Mouse (Mus musculus) liver, embryonic 14.5 days (tissue): ENCODE results near the gene Gm10837. TPM values are rescaled to one million over a fixed set of nuclear protein-coding genes. Genes with fewer than 3 reads are reported as not detected.

Experiments
- ATAC-seq: fragments of 200-750 bp; cut with Nextera tagmentation; 2 replicates; pipeline ENCODE4 v1.8.0; 2017; ENCODE audit warnings: moderate number of reproducible peaks, mild to moderate bottlenecking, moderate library complexity; ENCODE audit not compliant: insufficient read depth
- DNase-seq, 3 experiments: peaks; one replicate each; pipeline ENCODE4 v3.0.0-alpha.2; 2012 to 2013; ENCODE audit warnings: low read depth in 3 of 3, low spot score in 3 of 3
- H3K27ac ChIP-seq: fragments of 300-500 bp; sonication (generic); 2 replicates; pipeline ENCODE4 v1.5.1; 2014; ENCODE audit warnings: moderate library complexity, mild to moderate bottlenecking, control low read depth, inconsistent platforms
- H3K27me3 ChIP-seq: fragments of 300-500 bp; sonication (generic); 2 replicates; pipeline ENCODE4 v1.6.1; 2014; ENCODE audit warnings: mild to moderate bottlenecking, low read length, moderate library complexity; ENCODE audit not compliant: control insufficient read depth, insufficient read depth
- H3K36me3 ChIP-seq: fragments of 300-500 bp; sonication (generic); replicated peaks from 2 replicates; pipeline ENCODE4 v1.6.1; 2014; ENCODE audit warnings: low read depth; ENCODE audit not compliant: control insufficient read depth, insufficient read depth
- H3K4me1 ChIP-seq, 2 experiments: fragments of 200-500 bp in 1 of 2; fragments of 300-500 bp in 1 of 2; sonication (generic) in 1 of 2; replicated peaks; 2 replicates each; pipeline ENCODE4 v1.6.1; 2012 to 2014; ENCODE audit warnings: antibody characterized with exemption in 1 of 2, inconsistent platforms in 1 of 2, low read length in 1 of 2; ENCODE audit not compliant: control insufficient read depth in 2 of 2, insufficient read depth in 2 of 2
- H3K4me2 ChIP-seq: fragments of 300-500 bp; sonication (generic); 2 replicates; pipeline ENCODE4 v1.6.1; 2014; ENCODE audit warnings: low read depth, mild to moderate bottlenecking, control low read depth, moderate library complexity
- H3K4me3 ChIP-seq, 2 experiments: fragments of 200-500 bp in 1 of 2; fragments of 300-500 bp in 1 of 2; sonication (generic) in 1 of 2; 2 replicates each; pipeline ENCODE4 v1.5.1; 2012 to 2014; ENCODE audit warnings: low read depth in 2 of 2, low read length in 2 of 2, mild to moderate bottlenecking in 2 of 2, control low read depth in 1 of 2, inconsistent platforms in 1 of 2, moderate library complexity in 1 of 2; ENCODE audit not compliant: insufficient read depth in 1 of 2
- H3K9ac ChIP-seq: fragments of 300-500 bp; sonication (generic); replicated peaks from 2 replicates; pipeline ENCODE4 v1.6.1; 2014; ENCODE audit warnings: mild to moderate bottlenecking, control low read depth, moderate library complexity
- H3K9me3 ChIP-seq: fragments of 300-500 bp; sonication (generic); 2 replicates; pipeline ENCODE4 v1.6.1; 2016; ENCODE audit warnings: low read length, mixed read lengths; ENCODE audit not compliant: control insufficient read depth
- CTCF ChIP-seq: IDR thresholded peaks from 2 replicates; pipeline ENCODE4 v1.5.1; 2016; ENCODE audit warnings: antibody characterized with exemption, low read depth, control low read depth
- EP300 ChIP-seq: IDR thresholded peaks from 2 replicates; pipeline ENCODE4 v1.6.1; 2016; ENCODE audit warnings: antibody characterized with exemption, low read depth
- WGBS: fragments of 180-500 bp; shearing (Covaris S2); extraction: QIAGEN DNeasy Blood & Tissue Kit; methylation state at CpG from one replicate; pipeline ENCODE4 v1.1.7; 2014; ENCODE audit not compliant: insufficient replicate concordance; 5-methylcytosine and 5-hydroxymethylcytosine counted together
- polyA plus RNA-seq, 2 experiments: library from polyadenylated mRNA; depleted of rRNA in 1 of 2; stranded (reverse) in 1 of 2; unstranded in 1 of 2; fragments of >200 nt; fragmentation: Nextera tagmentation in 1 of 2; extraction: Ambion mirVana in 1 of 2; gene quantifications; 2 replicates each; pipeline versions ENCODE4 v1.2.1 to v1.2.3; 2012 to 2014

Gm10837 gene
- polyA plus RNA-seq, 2 experiments: not detected

- no peak for DNase-seq
- H3K4me1 ChIP-seq: no peaks in the 10 kb centered on the region
- TF ChIP-seq CTCF (no peak), EP300 (no peak)
- no peaks in the 10 kb centered on the region for H3K9me3 ChIP-seq
- WGBS: 2% methylated on average over 38 of the region's 38 CpGs
- peaks cover 99% of the 10 kb centered on the region for H3K27me3 ChIP-seq
- H3K4me3 ChIP-seq: no peak overlapping the region
- H3K27ac ChIP-seq: no peak overlapping the region
- H3K9ac ChIP-seq: no peak overlapping the region
- H3K36me3 ChIP-seq: no peaks in the 10 kb centered on the region
- ATAC-seq: no peak
- H3K4me2 ChIP-seq: no peak overlapping the region
These were observed 8.0 kb upstream of the Gm10837 start for GRCm38 (mm10) chr14:122482081-122483023.

GRCm38 (mm10) chr14:122483024-122483385 lies 7.4 kb upstream of the Gm10837 start:
- no peak for ATAC-seq
- no peak for TF ChIP-seq EP300
- TF ChIP-seq CTCF: no peak
- no peak overlapping the region for H3K27ac ChIP-seq
- H3K9ac ChIP-seq: no peak overlapping the region
- no peak overlapping the region for H3K4me2 ChIP-seq
- H3K4me3 ChIP-seq: no peak overlapping the region
- 4% methylated on average over 5 of the region's 5 CpGs for WGBS
- no peaks in the 10 kb centered on the region for H3K36me3 ChIP-seq
- no peaks in the 10 kb centered on the region for H3K4me1 ChIP-seq
- no peaks in the 10 kb centered on the region for H3K9me3 ChIP-seq
- H3K27me3 ChIP-seq: peaks cover 97% of the 10 kb centered on the region
- no peak for DNase-seq

GRCm38 (mm10) chr14:122483556-122484421 lies 6.6 kb upstream of the Gm10837 start:
- H3K4me3 ChIP-seq: no peak overlapping the region
- no peak for TF ChIP-seq CTCF
- no peak for TF ChIP-seq EP300
- H3K4me2 ChIP-seq: no peak overlapping the region
- no peak for ATAC-seq
- H3K4me1 ChIP-seq: no peaks in the 10 kb centered on the region
- peaks cover 91% of the 10 kb centered on the region for H3K27me3 ChIP-seq
- no peak overlapping the region for H3K9ac ChIP-seq
- no peaks in the 10 kb centered on the region for H3K9me3 ChIP-seq
- no peak overlapping the region for H3K27ac ChIP-seq
- no peaks in the 10 kb centered on the region for H3K36me3 ChIP-seq
- DNase-seq: no peak
- WGBS: 5% methylated on average over 18 of the region's 18 CpGs

- Histone ChIP-seq H3K4me3 (no peak overlapping the region), H3K27ac (no peak overlapping the region), H3K9me3 (no peaks in the 10 kb centered on the region), H3K36me3 (no peaks in the 10 kb centered on the region), H3K27me3 (peaks cover 91% of the 10 kb centered on the region), H3K4me1 (no peaks in the 10 kb centered on the region), H3K4me2 (no peak overlapping the region), H3K9ac (no peak overlapping the region)
- WGBS: 0% methylated on average over 4 of the region's 4 CpGs
- no peak for ATAC-seq
- DNase-seq: no peak
- no peak for TF ChIP-seq EP300
- no peak for TF ChIP-seq CTCF
These were observed 5.9 kb upstream of the Gm10837 start for GRCm38 (mm10) chr14:122484458-122484843.
